Mouse (Mus musculus) C2C12 (cell line): ENCODE data around the gene Kctd10. TPM values are rescaled to one million over a fixed set of nuclear protein-coding genes. Genes with fewer than 3 reads are reported as not detected.

Experiments used
- H3K27me3 ChIP-seq: one replicate; pipeline ENCODE4 v1.6.1; 2011; ENCODE audit not compliant: control insufficient read depth, insufficient read depth, insufficient read length
- H3K36me3 ChIP-seq: one replicate; pipeline ENCODE4 v1.6.1; 2011; ENCODE audit not compliant: control insufficient read depth, insufficient read depth
- H3K4me3 ChIP-seq: one replicate; pipeline ENCODE4 v1.5.1; 2011; ENCODE audit warnings: mild to moderate bottlenecking, control low read depth; ENCODE audit not compliant: poor library complexity, insufficient read depth, severe bottlenecking
- H3K79me2 ChIP-seq: one replicate; pipeline ENCODE4 v1.6.1; 2011; ENCODE audit not compliant: control insufficient read depth, insufficient read depth
- H3K79me3 ChIP-seq: one replicate; pipeline ENCODE4 v1.6.1; 2011; ENCODE audit warnings: low read depth, control low read depth
- H3ac ChIP-seq: one replicate; pipeline ENCODE3; 2011; ENCODE audit warnings: low read depth; ENCODE audit not compliant: control insufficient read depth, insufficient read length
- CEBPB ChIP-seq: IDR thresholded peaks from one replicate; pipeline ENCODE4 v1.6.1; 2011; ENCODE audit warnings: low read depth, mild to moderate bottlenecking, control low read depth, moderate library complexity
- CTCF ChIP-seq: IDR thresholded peaks from one replicate; pipeline ENCODE4 v1.5.1; 2011; ENCODE audit not compliant: control insufficient read depth, insufficient read depth, insufficient read length
- FOSL1 ChIP-seq: IDR thresholded peaks from one replicate; pipeline ENCODE4 v1.8.0; 2011; ENCODE audit warnings: mild to moderate bottlenecking, low read length; ENCODE audit not compliant: poor library complexity, insufficient read depth, severe bottlenecking
- MAX ChIP-seq: IDR thresholded peaks from one replicate; pipeline ENCODE4 v1.6.1; 2011; ENCODE audit warnings: mild to moderate bottlenecking, control low read depth
- MYOD1 ChIP-seq: IDR thresholded peaks from one replicate; pipeline ENCODE4 v1.6.1; 2011; ENCODE audit warnings: low read depth; ENCODE audit not compliant: control insufficient read depth, insufficient read length
- MYOG ChIP-seq: IDR thresholded peaks from one replicate; pipeline ENCODE4 v1.6.1; 2011; ENCODE audit not compliant: control insufficient read depth, insufficient read length; ENCODE audit errors: extremely low read depth
- USF1 ChIP-seq: IDR thresholded peaks from one replicate; pipeline ENCODE4 v1.6.1; 2011; ENCODE audit warnings: low read depth, mild to moderate bottlenecking, control low read depth, moderate library complexity
- polyA plus RNA-seq: library from polyadenylated mRNA; unstranded; fragments of >200 nt; fragmentation: generic; extraction: Trizol; gene quantifications from one replicate; pipeline ENCODE4 v1.2.1, GENCODE M21; 2012; ENCODE audit warnings: missing spikeins

The Kctd10 gene
- polyA plus RNA-seq, 1 experiment: 243 TPM

DNA sequence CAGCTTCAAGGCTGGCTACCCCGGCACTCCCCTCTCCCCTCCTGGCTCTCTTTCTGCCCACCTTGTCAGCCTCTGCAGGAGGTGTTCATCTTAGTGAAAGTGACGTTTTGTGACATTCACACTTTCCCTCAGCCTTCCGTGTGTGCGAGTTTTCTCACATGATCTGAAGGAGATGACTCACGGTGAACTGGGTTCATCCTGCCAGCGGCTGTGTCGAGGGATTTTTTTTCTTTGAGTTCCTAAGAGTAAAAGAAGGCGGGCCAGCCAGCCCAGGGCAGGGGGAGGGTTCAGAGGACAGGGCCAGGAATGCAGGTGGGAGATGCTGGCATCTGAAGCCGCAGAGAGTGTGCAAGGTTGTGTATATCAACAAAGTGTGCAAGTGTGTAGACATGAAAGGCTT, 12.9 kb upstream of the Kctd10 start:
- no peaks in the 10 kb centered on the region for H3K79me3 ChIP-seq
- no peak overlapping the region for H3ac ChIP-seq
- TF ChIP-seq MAX (no peak), CTCF (no peak), USF1 (no peak), MYOG (no peak), FOSL1 (no peak), CEBPB (no peak), MYOD1 (no peak)
- H3K36me3 ChIP-seq: peaks cover 36% of the 10 kb centered on the region
- no peaks in the 10 kb centered on the region for H3K79me2 ChIP-seq
- H3K27me3 ChIP-seq: no peaks in the 10 kb centered on the region
- H3K4me3 ChIP-seq: no peak overlapping the region

DNA sequence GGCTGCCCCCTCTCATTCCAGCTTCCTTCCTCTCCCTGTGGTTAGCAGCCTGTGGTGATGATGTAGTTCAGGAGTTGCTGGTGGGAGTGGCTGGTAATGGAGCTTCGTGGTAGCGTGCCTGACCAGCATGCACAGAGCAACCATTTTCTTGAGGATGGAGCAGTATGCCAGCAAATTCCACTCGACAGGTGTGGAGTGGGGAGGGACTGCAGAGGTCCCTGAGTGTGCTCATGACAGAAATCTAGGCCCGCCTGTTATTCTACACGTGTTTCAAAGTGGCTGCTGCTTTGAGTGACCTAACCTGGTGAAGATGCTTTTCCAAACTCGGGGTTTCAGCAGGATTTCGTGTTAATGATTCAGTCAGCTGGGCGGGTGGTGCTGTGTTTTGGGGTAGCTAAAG, 4.1 kb upstream of the Kctd10 start:
- H3ac ChIP-seq: no peak overlapping the region
- no peak overlapping the region for H3K4me3 ChIP-seq
- TF ChIP-seq MYOG (no peak), CTCF (no peak), MYOD1 (no peak)
- H3K36me3 ChIP-seq: peaks cover 40% of the 10 kb centered on the region
- peaks cover 51% of the 10 kb centered on the region for H3K79me2 ChIP-seq
- peaks cover 41% of the 10 kb centered on the region for H3K79me3 ChIP-seq
- no peaks in the 10 kb centered on the region for H3K27me3 ChIP-seq

- H3K79me2 ChIP-seq: peaks cover 62% of the 10 kb centered on the region
- H3ac ChIP-seq: no peak overlapping the region
- no peak for TF ChIP-seq MAX
- TF ChIP-seq MYOD1: no peak
- no peak for TF ChIP-seq FOSL1
- TF ChIP-seq CTCF: peak; percentile 51
- H3K27me3 ChIP-seq: no peaks in the 10 kb centered on the region
- H3K36me3 ChIP-seq: peaks cover 29% of the 10 kb centered on the region
- H3K79me3 ChIP-seq: peaks cover 51% of the 10 kb centered on the region
- no peak overlapping the region for H3K4me3 ChIP-seq
Observed at GRCm38 (mm10) chr5:114383184-114383904, 3.0 kb upstream of the Kctd10 start.

DNA sequence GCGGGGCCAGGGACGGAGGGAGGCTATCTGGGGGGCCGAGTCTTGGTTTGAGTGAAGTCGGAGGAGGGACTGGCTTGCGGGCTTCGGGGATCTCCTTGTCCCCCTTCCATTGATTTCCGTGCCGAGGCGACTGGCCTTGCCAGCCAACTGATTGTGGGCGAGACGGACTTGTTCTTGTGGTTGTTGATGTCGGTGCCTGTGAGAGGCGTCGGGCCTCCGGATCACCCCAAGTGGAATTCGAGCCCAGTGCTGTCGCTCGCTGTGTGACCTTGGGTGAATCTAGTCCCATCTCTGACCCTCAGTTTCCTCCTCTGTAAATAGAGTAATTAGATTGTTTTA, 674 bp upstream of the Kctd10 start:
- Histone ChIP-seq H3K36me3 (peaks cover 27% of the 10 kb centered on the region), H3ac (peak overlapping the region; percentile 83), H3K4me3 (peak overlapping the region; percentile 86), H3K79me2 (peaks cover 86% of the 10 kb centered on the region), H3K27me3 (no peaks in the 10 kb centered on the region), H3K79me3 (peaks cover 72% of the 10 kb centered on the region)
- TF ChIP-seq MYOD1 (no peak), MYOG (no peak), CEBPB (no peak), USF1 (no peak), MAX (no peak), FOSL1 (no peak), CTCF (no peak)

DNA sequence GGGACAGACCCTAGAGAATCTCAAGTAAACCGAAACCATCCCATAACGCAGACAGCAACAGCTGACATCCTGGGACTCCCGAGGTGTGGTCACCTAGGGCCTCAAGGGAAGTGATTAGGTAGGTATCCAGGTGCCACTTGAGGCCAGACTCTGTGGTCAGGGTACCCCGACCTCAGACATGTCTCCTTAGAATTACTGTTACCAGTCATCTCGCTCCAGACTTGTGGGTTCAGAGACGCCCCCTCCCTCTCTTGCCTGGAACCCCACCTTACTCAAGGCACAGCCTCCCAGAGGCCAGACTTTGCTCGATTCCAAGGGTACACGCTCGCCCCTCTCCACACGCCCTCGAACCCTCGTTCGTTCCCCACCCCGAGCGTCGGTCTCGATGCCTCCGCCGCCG, 545 bp downstream of the Kctd10 start:
- Histone ChIP-seq H3K79me2 (peaks cover 98% of the 10 kb centered on the region), H3K36me3 (peaks cover 29% of the 10 kb centered on the region), H3ac (peak overlapping the region; percentile 85), H3K4me3 (peak overlapping the region; percentile 86), H3K79me3 (peaks cover 83% of the 10 kb centered on the region), H3K27me3 (no peaks in the 10 kb centered on the region)
- TF ChIP-seq MYOD1 (peak; percentile 26), CTCF (no peak)

- Histone ChIP-seq H3K27me3 (no peaks in the 10 kb centered on the region), H3ac (peak overlapping the region; percentile 5), H3K79me2 (peaks cover 100% of the 10 kb centered on the region), H3K79me3 (peaks cover 88% of the 10 kb centered on the region), H3K36me3 (peaks cover 27% of the 10 kb centered on the region), H3K4me3 (peak overlapping the region; percentile 86)
- peak; percentile 7 for TF ChIP-seq CEBPB
- no peak for TF ChIP-seq FOSL1
Observed at GRCm38 (mm10) chr5:114378936-114379335, 1.4 kb downstream of the Kctd10 start.
